In genomic region chr3:153908919-153909318, GRCm38 (mm10) we compare ENCODE assay signal across 1 mouse cellular context.
TF ChIP-seq lines count a peak whose summit lies in the region.

No protein-coding gene starts in this region.

TF ChIP-seq in MEL, 35 proteins besides CTCF, POLR2A, EP300 and RAD21 (continued from another document):
- TF ChIP-seq POLR2AphosphoS5 (IDR thresholded peaks at IDR 0.05; ENCODE audit: borderline replicate concordance, low read depth, low read length) (0 out of 2 replicates have a peak, but pooled peaks have one; percentile 38), MAFK (IDR thresholded peaks at IDR 0.05; ENCODE audit: borderline replicate concordance, low read depth, low read length) (no peak)
